Mouse (Mus musculus) heart, embryonic 12.5 days (tissue): Measurements from ENCODE around the gene BC034090. TPM values are rescaled to one million over a fixed set of nuclear protein-coding genes. Genes with fewer than 3 reads are reported as not detected.

Source experiments
- ATAC-seq: fragments of 200-750 bp; cut with Nextera tagmentation; 2 replicates; pipeline ENCODE4 v1.8.0; 2017; ENCODE audit warnings: moderate TSS enrichment, moderate library complexity; ENCODE audit not compliant: insufficient number of reproducible peaks, low FRiP score
- H3K27ac ChIP-seq: fragments of 300-500 bp; sonication (generic); 2 replicates; pipeline ENCODE4 v1.5.1; 2016; ENCODE audit warnings: mild to moderate bottlenecking, moderate library complexity; ENCODE audit not compliant: poor library complexity, severe bottlenecking
- H3K27me3 ChIP-seq: fragments of 300-500 bp; sonication (generic); replicated peaks from 2 replicates; pipeline ENCODE4 v1.6.1; 2016; ENCODE audit warnings: mild to moderate bottlenecking, moderate library complexity
- H3K36me3 ChIP-seq: fragments of 300-500 bp; sonication (generic); 2 replicates; pipeline ENCODE4 v1.6.1; 2016; ENCODE audit warnings: mild to moderate bottlenecking, moderate library complexity
- H3K4me1 ChIP-seq: fragments of 300-500 bp; sonication (generic); replicated peaks from 2 replicates; pipeline ENCODE4 v1.6.1; 2016; ENCODE audit warnings: mild to moderate bottlenecking
- H3K4me2 ChIP-seq: fragments of 300-500 bp; sonication (generic); 2 replicates; pipeline ENCODE4 v1.6.1; 2016; ENCODE audit warnings: mild to moderate bottlenecking, moderate library complexity
- H3K4me3 ChIP-seq: fragments of 300-500 bp; sonication (generic); 2 replicates; pipeline ENCODE4 v1.5.1; 2016; ENCODE audit warnings: mild to moderate bottlenecking
- H3K9ac ChIP-seq: fragments of 300-500 bp; sonication (generic); 2 replicates; pipeline ENCODE4 v1.6.1; 2016; ENCODE audit warnings: mild to moderate bottlenecking, moderate library complexity
- H3K9me3 ChIP-seq: fragments of 300-500 bp; sonication (generic); replicated peaks from 2 replicates; pipeline ENCODE4 v1.6.1; 2016; ENCODE audit warnings: mild to moderate bottlenecking, moderate library complexity
- WGBS: fragments of 180-500 bp; shearing (Covaris S2); methylation state at CpG from one replicate; pipeline ENCODE4 v1.1.7; 2016; 5-methylcytosine and 5-hydroxymethylcytosine counted together
- polyA plus RNA-seq: library from polyadenylated mRNA; unstranded; fragments of >200 nt; fragmentation: Nextera tagmentation; extraction: Ambion mirVana; gene quantifications from 2 replicates; pipeline ENCODE4 v1.2.1, GENCODE M21; 2016

The BC034090 gene
- polyA plus RNA-seq, 1 experiment from 2014 or later, result 9.0 TPM

- Histone ChIP-seq H3K27me3 (no peaks in the 10 kb centered on the region), H3K9ac (peak overlapping the region; percentile 44), H3K4me1 (peaks cover 83% of the 10 kb centered on the region), H3K4me3 (no peak overlapping the region), H3K4me2 (peak overlapping the region; percentile 12; the same call in 1 of the 2 replicates), H3K9me3 (no peaks in the 10 kb centered on the region), H3K36me3 (peaks cover 32% of the 10 kb centered on the region), H3K27ac (peak overlapping the region; percentile 97; the same call in 1 of the 2 replicates)
- WGBS, result 71% methylated on average over 6 of the region's 6 CpGs
- ATAC-seq, result no peak
Observed at GRCm38 (mm10) chr1:155232786-155233185, 11.5 kb downstream of the BC034090 start.

GRCm38 (mm10) chr1:155232385-155232784 is 11.9 kb downstream of the BC034090 start:
- Histone ChIP-seq H3K4me1 (peaks cover 79% of the 10 kb centered on the region), H3K9ac (peak overlapping the region; percentile 44), H3K27ac (0 out of 2 replicates have a peak overlapping the region, but pooled peaks have one; percentile 97), H3K27me3 (no peaks in the 10 kb centered on the region), H3K9me3 (no peaks in the 10 kb centered on the region), H3K36me3 (peaks cover 30% of the 10 kb centered on the region), H3K4me3 (no peak overlapping the region), H3K4me2 (peak overlapping the region; percentile 12; the same call in 1 of the 2 replicates)
- ATAC-seq, result no peak
- 77% methylated on average over 12 of the region's 12 CpGs for WGBS

- H3K9ac ChIP-seq, result no peak overlapping the region
- no peak overlapping the region for H3K4me3 ChIP-seq
- no peak overlapping the region for H3K4me2 ChIP-seq
- 28% methylated on average over 14 of the region's 14 CpGs for WGBS
- H3K9me3 ChIP-seq, result no peaks in the 10 kb centered on the region
- no peak for ATAC-seq
- no peaks in the 10 kb centered on the region for H3K27me3 ChIP-seq
- peaks cover 57% of the 10 kb centered on the region for H3K4me1 ChIP-seq
- H3K27ac ChIP-seq, result peak overlapping the region; percentile 66
- peaks cover 47% of the 10 kb centered on the region for H3K36me3 ChIP-seq
Observed at GRCm38 (mm10) chr1:155229464-155230411, 14.5 kb downstream of the BC034090 start.

- Histone ChIP-seq H3K4me3 (0 out of 2 replicates have a peak overlapping the region, but pooled peaks have one; percentile 11), H3K9me3 (no peaks in the 10 kb centered on the region), H3K36me3 (peaks cover 54% of the 10 kb centered on the region), H3K27me3 (no peaks in the 10 kb centered on the region), H3K27ac (peak overlapping the region; percentile 28; the same call in 1 of the 2 replicates), H3K9ac (peak overlapping the region; percentile 53), H3K4me1 (peaks cover 44% of the 10 kb centered on the region), H3K4me2 (peak overlapping the region; percentile 55)
- peak; percentile 69 for ATAC-seq
- 17% methylated on average over 16 of the region's 16 CpGs for WGBS
Observed at GRCm38 (mm10) chr1:155223849-155224554, 20.2 kb downstream of the BC034090 start.

GRCm38 (mm10) chr1:155223036-155223435 is 21.2 kb downstream of the BC034090 start:
- Histone ChIP-seq H3K4me1 (peaks cover 44% of the 10 kb centered on the region), H3K27ac (no peak overlapping the region), H3K4me3 (no peak overlapping the region), H3K9ac (no peak overlapping the region), H3K36me3 (peaks cover 56% of the 10 kb centered on the region), H3K9me3 (no peaks in the 10 kb centered on the region), H3K27me3 (no peaks in the 10 kb centered on the region), H3K4me2 (no peak overlapping the region)
- WGBS, result 80% methylated on average over 6 of the region's 6 CpGs
- ATAC-seq, result no peak

- Histone ChIP-seq H3K27ac (peak overlapping the region; percentile 13; the same call in 1 of the 2 replicates), H3K4me1 (peaks cover 44% of the 10 kb centered on the region), H3K36me3 (peaks cover 64% of the 10 kb centered on the region), H3K9me3 (no peaks in the 10 kb centered on the region), H3K27me3 (no peaks in the 10 kb centered on the region), H3K4me3 (no peak overlapping the region), H3K4me2 (no peak overlapping the region), H3K9ac (peak overlapping the region; percentile 39; the same call in 1 of the 2 replicates)
- WGBS, result 55% methylated on average over 11 of the region's 11 CpGs
- ATAC-seq, result no peak
Observed at GRCm38 (mm10) chr1:155222101-155222669, 22.1 kb downstream of the BC034090 start.

DNA sequence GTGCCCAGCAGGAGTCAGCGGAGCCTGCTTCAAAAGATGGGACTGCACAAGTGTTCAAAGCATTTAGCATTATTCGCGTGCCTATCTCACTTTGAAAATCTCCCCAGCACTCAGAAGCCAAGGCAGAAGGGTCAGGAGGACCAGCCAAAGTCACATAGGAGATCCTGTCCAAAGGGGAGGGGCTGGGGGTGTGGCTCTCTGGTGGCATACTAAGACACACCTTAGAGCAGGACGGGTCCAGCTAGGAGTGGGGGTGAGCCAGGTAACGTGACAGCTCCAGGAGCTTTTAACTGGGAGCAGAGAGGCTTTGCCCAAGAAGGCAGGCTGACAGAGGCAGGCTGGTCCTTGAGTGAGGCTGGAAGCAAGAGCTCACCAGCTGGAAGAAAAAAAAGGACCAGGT is 25.3 kb downstream of the BC034090 start:
- no peak overlapping the region for H3K9ac ChIP-seq
- H3K4me2 ChIP-seq, result no peak overlapping the region
- WGBS, result 77% methylated on average over 5 of the region's 5 CpGs
- no peaks in the 10 kb centered on the region for H3K9me3 ChIP-seq
- H3K4me3 ChIP-seq, result no peak overlapping the region
- H3K27me3 ChIP-seq, result no peaks in the 10 kb centered on the region
- H3K36me3 ChIP-seq, result peaks cover 58% of the 10 kb centered on the region
- H3K27ac ChIP-seq, result no peak overlapping the region
- ATAC-seq, result no peak
- H3K4me1 ChIP-seq, result peaks cover 52% of the 10 kb centered on the region

DNA sequence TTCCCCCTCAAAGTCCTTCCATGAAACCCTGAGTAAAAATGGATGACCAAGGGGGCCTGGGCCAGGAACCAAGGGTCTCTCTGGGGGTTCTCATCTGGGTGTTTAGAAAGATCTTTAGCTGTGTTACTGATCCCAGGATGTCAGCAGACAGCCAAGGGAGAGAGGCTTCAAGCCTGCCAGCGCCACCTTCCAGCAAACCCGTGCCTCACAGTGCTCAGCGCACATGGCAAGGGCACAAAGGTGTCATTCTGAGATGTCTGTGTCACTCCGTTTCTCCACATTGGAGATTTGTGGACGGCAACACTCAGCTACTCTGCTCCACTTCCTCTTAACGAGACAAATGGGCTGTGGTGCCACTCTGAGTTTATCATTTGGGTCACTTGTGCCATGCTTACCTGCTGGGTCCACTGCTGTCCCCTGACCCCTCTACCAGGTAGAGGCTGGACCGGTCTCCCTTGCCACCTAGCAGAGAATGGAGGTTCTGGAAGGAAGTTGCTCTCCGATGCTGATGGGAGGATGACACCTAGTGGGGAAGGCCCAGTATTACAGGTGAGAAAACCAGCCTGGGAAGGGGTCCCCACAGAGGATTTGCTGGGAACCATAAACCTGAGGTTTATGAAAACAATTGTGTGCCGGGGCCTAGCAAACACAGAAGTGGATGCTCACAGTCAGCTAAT is 26.2 kb downstream of the BC034090 start:
- ATAC-seq, result no peak
- H3K27ac ChIP-seq, result no peak overlapping the region
- no peaks in the 10 kb centered on the region for H3K27me3 ChIP-seq
- no peak overlapping the region for H3K4me3 ChIP-seq
- H3K4me1 ChIP-seq, result peaks cover 52% of the 10 kb centered on the region
- peaks cover 54% of the 10 kb centered on the region for H3K36me3 ChIP-seq
- no peaks in the 10 kb centered on the region for H3K9me3 ChIP-seq
- no peak overlapping the region for H3K4me2 ChIP-seq
- 53% methylated on average over 9 of the region's 9 CpGs for WGBS
- H3K9ac ChIP-seq, result no peak overlapping the region

- no peak for ATAC-seq
- Histone ChIP-seq H3K9ac (no peak overlapping the region), H3K27me3 (no peaks in the 10 kb centered on the region), H3K27ac (no peak overlapping the region), H3K4me2 (no peak overlapping the region), H3K4me1 (peaks cover 52% of the 10 kb centered on the region), H3K36me3 (peaks cover 44% of the 10 kb centered on the region), H3K9me3 (no peaks in the 10 kb centered on the region), H3K4me3 (no peak overlapping the region)
- WGBS, result 65% methylated on average over 6 of the region's 6 CpGs
Observed at GRCm38 (mm10) chr1:155216844-155217243, 27.4 kb downstream of the BC034090 start.

- Histone ChIP-seq H3K27me3 (no peaks in the 10 kb centered on the region), H3K4me3 (no peak overlapping the region), H3K9ac (no peak overlapping the region), H3K27ac (no peak overlapping the region), H3K9me3 (no peaks in the 10 kb centered on the region), H3K4me2 (no peak overlapping the region), H3K4me1 (peaks cover 57% of the 10 kb centered on the region), H3K36me3 (peaks cover 40% of the 10 kb centered on the region)
- ATAC-seq, result no peak
- WGBS, result 82% methylated on average over 11 of the region's 11 CpGs
Observed at GRCm38 (mm10) chr1:155216313-155216712, 27.9 kb downstream of the BC034090 start.
